Mouse (Mus musculus) embryonic fibroblast, embryonic 13.5 days (primary cell): Measurements from ENCODE around the gene Sprr4.

ENCODE experiments used
- CTCF ChIP-seq: IDR thresholded peaks from 2 replicates; pipeline ENCODE4 v1.5.1; 2011; ENCODE audit warnings: mild to moderate bottlenecking, control low read depth, low read length, moderate library complexity, borderline replicate concordance; ENCODE audit not compliant: insufficient read depth
- POLR2A ChIP-seq: IDR thresholded peaks from 2 replicates; pipeline ENCODE4 v1.6.1; 2011; ENCODE audit warnings: low read depth, mild to moderate bottlenecking, control low read depth, low read length, moderate library complexity

DNA sequence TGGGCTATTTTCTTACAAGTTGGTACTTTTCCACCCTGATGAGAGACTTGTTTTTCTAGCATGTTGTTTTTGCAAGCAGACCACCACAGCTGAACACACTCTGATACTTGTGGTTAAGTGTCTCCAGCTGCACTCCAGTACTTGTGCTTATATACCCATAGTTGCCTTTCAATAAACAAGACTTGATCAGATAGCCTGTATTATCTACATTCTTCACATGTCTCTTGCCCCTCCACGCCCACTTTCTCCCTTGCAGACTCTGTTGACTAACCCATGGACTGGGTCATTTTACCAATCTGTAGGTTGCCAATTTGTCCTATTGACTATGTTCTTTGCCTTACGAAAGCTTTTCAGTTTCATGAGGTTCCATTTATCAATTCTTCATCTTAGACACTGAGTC, 30.2 kb downstream of the Sprr4 start:
- no peak for TF ChIP-seq CTCF
- TF ChIP-seq POLR2A, result no peak
